Mouse (Mus musculus): ENCODE data around the gene Lin28b.

DNA sequence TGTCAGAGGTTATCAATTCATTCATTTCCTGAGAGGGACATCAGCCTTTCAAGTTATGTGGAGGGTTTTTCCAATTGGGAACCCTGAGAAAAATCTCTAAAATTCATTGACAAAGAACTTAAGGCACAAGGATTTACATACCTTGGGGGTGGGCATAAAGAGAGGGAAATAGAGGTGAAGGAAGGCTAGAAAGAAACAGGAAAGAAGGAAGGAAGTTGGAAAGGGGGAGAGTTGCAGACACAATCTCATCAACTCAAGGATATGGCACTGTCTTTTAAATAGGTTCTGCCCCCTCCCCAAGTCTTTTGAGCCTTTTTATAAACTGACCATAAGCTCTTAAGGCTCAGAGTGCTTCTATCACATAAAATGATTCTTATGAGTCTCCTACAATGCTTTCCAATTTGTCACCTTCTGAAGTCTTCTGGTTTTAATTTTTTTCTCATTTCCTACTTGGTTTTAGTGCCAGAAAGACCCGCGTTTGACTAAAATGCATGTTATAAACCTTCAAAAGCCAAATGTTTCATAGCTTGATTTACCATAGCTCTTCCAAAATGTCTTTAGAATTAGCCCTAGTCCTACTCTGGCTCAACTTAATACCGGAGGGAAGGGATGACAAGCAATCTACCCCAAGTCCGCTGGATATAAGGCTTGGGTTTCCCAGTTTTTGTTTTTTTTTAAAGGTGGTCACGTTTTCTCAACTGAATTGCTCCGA is 13.6 kb downstream of the Lin28b start:
- TF ChIP-seq CTCF (IDR thresholded peaks at IDR 0.05; ENCODE audit: control insufficient read depth, insufficient read depth, insufficient read length) (no peak), USF1 (IDR thresholded peaks at IDR 0.05; ENCODE audit: low read depth) (no peak), MAX (IDR thresholded peaks at IDR 0.05) (no peak), CEBPB (IDR thresholded peaks at IDR 0.05; ENCODE audit: low read depth) (no peak), MYOD1 (IDR thresholded peaks at IDR 0.05; ENCODE audit: control insufficient read depth, insufficient read length, low read depth) (no peak), MYOG (IDR thresholded peaks at IDR 0.05; ENCODE audit: control insufficient read depth, extremely low read depth, insufficient read length) (no peak), FOSL1 (IDR thresholded peaks at IDR 0.05; ENCODE audit: insufficient read depth, low read length, poor library complexity, severe bottlenecking) (no peak)

Measured in C2C12 (cell line).